23 mouse cellular contexts compared by ENCODE assay signal in genomic region chr13:56354630-56355029, GRCm38 (mm10). TPM values are rescaled to one million over a fixed set of nuclear protein-coding genes. Genes with fewer than 3 reads are reported as not detected.
DNase-seq lines count a peak whose midpoint lies in the region; ATAC-seq and TF ChIP-seq lines count a peak whose summit lies in the region.
"Had no signal": no experiment of that assay in that cellular context is flagged by ENCODE, and none has a peak within 500 bp of the region (broad histone marks: within the 10 kb centered on the region; RNA-seq: fewer than 3 reads in every experiment).

No protein-coding gene starts in this region.

- no peak for TF ChIP-seq POLR2A in liver, adult 2 months (IDR thresholded peaks at IDR 0.05; ENCODE audit: extremely low read depth, insufficient read depth, low read length)

- peak; percentile 85 for DNase-seq in liver, adult 2 months (ENCODE audit: extremely low read depth, low read depth, low spot score)
- DNase-seq in liver: no peak
- no peak for DNase-seq in liver, postnatal 0 days
- DNase-seq in liver, embryonic 11.5 days (ENCODE audit: low spot score): no peak
- DNase-seq: adrenal gland, adult 2 months; adrenal gland, adult 8-10 months; adrenal gland, postnatal 10 days; adrenal gland, postnatal 14 days; adrenal gland, postnatal 25 days; B cell, adult 2 months; cerebellum, adult 11 months; cerebellum, adult 11-12 months; cerebellum, adult 18-20 months had no signal

- H3K4me1 ChIP-seq in liver, adult 2 months (ENCODE audit: control insufficient read depth, insufficient read depth, low read length): peaks cover 15% of the 10 kb centered on the region
- H3K4me1 ChIP-seq in liver, embryonic 12.5 days: peaks cover 17% of the 10 kb centered on the region; the same call in 1 of the 2 replicates
- H3K4me1 ChIP-seq in liver, embryonic 16.5 days (ENCODE audit: control insufficient read depth, low read depth, low read length): no peaks in the 10 kb centered on the region; the same call in 1 of the 2 replicates
- H3K4me1 ChIP-seq in liver, postnatal 0 days (ENCODE audit: insufficient read depth): peaks cover 15% of the 10 kb centered on the region
- no peaks in the 10 kb centered on the region for H3K4me1 ChIP-seq in liver, embryonic 11.5 days (replicated peaks; ENCODE audit: control insufficient read depth, insufficient read depth, low read length)
- peaks cover 24% of the 10 kb centered on the region for H3K4me1 ChIP-seq in brown adipose tissue, adult 24 weeks (ENCODE audit: control insufficient read depth, insufficient read depth, insufficient read length, low read length)
- peaks cover 9% of the 10 kb centered on the region; the same call in 1 of the 2 replicates for H3K4me1 ChIP-seq in kidney, embryonic 15.5 days

- no peak for TF ChIP-seq EP300 in liver, postnatal 0 days (IDR thresholded peaks at IDR 0.05; ENCODE audit: low read depth)

- H3K36me3 ChIP-seq in liver, adult 2 months (ENCODE audit: control insufficient read depth, insufficient read depth, low read length): no peaks in the 10 kb centered on the region
- H3K36me3 ChIP-seq in liver, embryonic 12.5 days: no peaks in the 10 kb centered on the region
- no peaks in the 10 kb centered on the region for H3K36me3 ChIP-seq in liver, embryonic 16.5 days (ENCODE audit: control insufficient read depth, insufficient read depth)
- H3K36me3 ChIP-seq in liver, postnatal 0 days (replicated peaks; ENCODE audit: insufficient read depth, low read length): no peaks in the 10 kb centered on the region
- H3K36me3 ChIP-seq in liver, embryonic 11.5 days (ENCODE audit: control insufficient read depth, insufficient read depth, low read length): no peaks in the 10 kb centered on the region
- no peaks in the 10 kb centered on the region for H3K36me3 ChIP-seq in kidney, embryonic 15.5 days
- H3K36me3 ChIP-seq: G1E had no signal

- H3K79me2 ChIP-seq in liver, adult 2 months (ENCODE audit: control insufficient read depth, insufficient read depth, low read length): no peaks in the 10 kb centered on the region

- H3K4me3 ChIP-seq in liver, adult 2 months (ENCODE audit: insufficient read depth, low read depth, low read length): no peak overlapping the region
- H3K4me3 ChIP-seq in liver, embryonic 12.5 days: no peak overlapping the region
- H3K4me3 ChIP-seq in liver, embryonic 16.5 days (ENCODE audit: low read depth, low read length): no peak overlapping the region
- H3K4me3 ChIP-seq in liver, postnatal 0 days (ENCODE audit: low read depth, low read length): no peak overlapping the region
- H3K4me3 ChIP-seq in liver, embryonic 11.5 days (ENCODE audit: low read depth, low read length): no peak overlapping the region
- no peak overlapping the region for H3K4me3 ChIP-seq in brown adipose tissue, adult 24 weeks (ENCODE audit: insufficient read depth, low read depth, low read length)
- H3K4me3 ChIP-seq in kidney, embryonic 15.5 days (replicated peaks): no peak overlapping the region

- no peaks in the 10 kb centered on the region for H3K27me3 ChIP-seq in liver, adult 2 months (ENCODE audit: control insufficient read depth, insufficient read depth, low read length)
- H3K27me3 ChIP-seq in liver, embryonic 12.5 days (replicated peaks): no peaks in the 10 kb centered on the region
- no peaks in the 10 kb centered on the region for H3K27me3 ChIP-seq in liver, embryonic 16.5 days (ENCODE audit: control insufficient read depth, insufficient read depth, low read depth, low read length)
- H3K27me3 ChIP-seq in liver, postnatal 0 days (ENCODE audit: insufficient read depth, low read length): no peaks in the 10 kb centered on the region
- no peaks in the 10 kb centered on the region for H3K27me3 ChIP-seq in liver, embryonic 11.5 days (replicated peaks; ENCODE audit: control insufficient read depth, insufficient read depth, low read length)
- H3K27me3 ChIP-seq in kidney, embryonic 15.5 days: 0 out of 2 replicates have a peak, but pooled peaks cover 3% of the 10 kb centered on the region
- H3K27me3 ChIP-seq: Patski had no signal

- ATAC-seq in liver, embryonic 12.5 days: no peak
- peak; percentile 68 for ATAC-seq in liver, embryonic 16.5 days (ENCODE audit: low read depth)
- peak; percentile 79 for ATAC-seq in liver, postnatal 0 days
- no peak for ATAC-seq in liver, embryonic 11.5 days (replicated peaks; ENCODE audit: low FRiP score)
- ATAC-seq in kidney, embryonic 15.5 days (replicated peaks; ENCODE audit: low FRiP score): no peak
- ATAC-seq: activated CD4-positive, CD25-positive, alpha-beta regulatory T cell, adult 4 months; CD4-positive, CD25-positive, alpha-beta regulatory T cell, adult 4 months; Patski had no signal

- H3K27ac ChIP-seq in liver, adult 2 months (replicated peaks; ENCODE audit: insufficient read depth, low read depth, low read length): peak overlapping the region; percentile 59
- H3K27ac ChIP-seq in liver, embryonic 12.5 days: no peak overlapping the region
- H3K27ac ChIP-seq in liver, embryonic 16.5 days (ENCODE audit: low read length): no peak overlapping the region
- peak overlapping the region; percentile 70 for H3K27ac ChIP-seq in liver, postnatal 0 days (ENCODE audit: low read depth)
- H3K27ac ChIP-seq in liver, embryonic 11.5 days (ENCODE audit: low read depth, low read length): no peak overlapping the region
- peak overlapping the region; percentile 91 for H3K27ac ChIP-seq in brown adipose tissue, adult 24 weeks (replicated peaks; ENCODE audit: low read depth, low read length)
- no peak overlapping the region for H3K27ac ChIP-seq in kidney, embryonic 15.5 days

- 20% methylated on average over 1 of the region's 1 CpGs for WGBS in liver, adult 2 months
- whole genome bisulfite sequencing in liver, embryonic 12.5 days (ENCODE audit: insufficient replicate concordance): 75% methylated on average over 1 of the region's 1 CpGs
- 49% methylated on average over 1 of the region's 1 CpGs for WGBS in liver, embryonic 16.5 days (ENCODE audit: insufficient replicate concordance)
- WGBS in liver, postnatal 0 days (ENCODE audit: insufficient replicate concordance): 46% methylated on average over 1 of the region's 1 CpGs
- 68% methylated on average over 1 of the region's 1 CpGs for WGBS in liver, embryonic 11.5 days
- WGBS in kidney, embryonic 15.5 days: 91% methylated on average over 1 of the region's 1 CpGs

- H3K9ac ChIP-seq in liver, adult 2 months (ENCODE audit: low read depth, low read length): no peak overlapping the region
- H3K9ac ChIP-seq in liver, embryonic 12.5 days: no peak overlapping the region
- H3K9ac ChIP-seq in liver, embryonic 16.5 days (ENCODE audit: low read depth, low read length): no peak overlapping the region
- H3K9ac ChIP-seq in liver, postnatal 0 days (replicated peaks): no peak overlapping the region
- H3K9ac ChIP-seq in liver, embryonic 11.5 days (ENCODE audit: low read depth, low read length): no peak overlapping the region
- H3K9ac ChIP-seq in kidney, embryonic 15.5 days: no peak overlapping the region

- TF ChIP-seq CTCF in liver, adult 2 months (IDR thresholded peaks at IDR 0.05; ENCODE audit: low read depth, low read length): no peak
- TF ChIP-seq CTCF in liver, postnatal 0 days (IDR thresholded peaks at IDR 0.05; ENCODE audit: low read depth): no peak

- H3K4me2 ChIP-seq in liver, embryonic 12.5 days: no peak overlapping the region
- no peak overlapping the region for H3K4me2 ChIP-seq in liver, embryonic 16.5 days (ENCODE audit: low read depth, low read length)
- H3K4me2 ChIP-seq in liver, postnatal 0 days (ENCODE audit: low read depth, low read length): no peak overlapping the region
- no peak overlapping the region for H3K4me2 ChIP-seq in liver, embryonic 11.5 days
- no peak overlapping the region for H3K4me2 ChIP-seq in kidney, embryonic 15.5 days

- H3K9me3 ChIP-seq in liver, embryonic 12.5 days (replicated peaks): no peaks in the 10 kb centered on the region
- no peaks in the 10 kb centered on the region for H3K9me3 ChIP-seq in liver, embryonic 16.5 days (replicated peaks; ENCODE audit: control insufficient read depth, low read length)
- H3K9me3 ChIP-seq in liver, postnatal 0 days (ENCODE audit: low read length): no peaks in the 10 kb centered on the region
- H3K9me3 ChIP-seq in liver, embryonic 11.5 days (ENCODE audit: control insufficient read depth, low read length): no peaks in the 10 kb centered on the region
- no peaks in the 10 kb centered on the region for H3K9me3 ChIP-seq in kidney, embryonic 15.5 days (replicated peaks)

RNA-seq across cellular contexts. Expression of gene Cxcl14, which starts 58.3 kb away (rescaled TPM):
- total RNA-seq in liver, adult 2 months (2014; rRNA removed): 0.20 and 0.46 TPM in 2 replicates
- polyA plus RNA-seq in liver, adult 2 months (2012; rRNA removed): 2.2 and 2.6 TPM in 2 replicates
- polyA plus RNA-seq in liver, embryonic 12.5 days (2016; fragmentation: Nextera tagmentation; extraction: Ambion mirVana): 0.41 and 1.6 TPM in 2 replicates
- polyA plus RNA-seq in liver, embryonic 16.5 days (2015; fragmentation: Nextera tagmentation; extraction: Ambion mirVana): 0.06 TPM in 1 of 2 replicates, not detected in the other
- 0.06 and 0.12 TPM in 2 replicates for polyA plus RNA-seq in liver, postnatal 0 days (2015; fragmentation: Nextera tagmentation; extraction: Ambion mirVana)
- polyA plus RNA-seq in liver, embryonic 11.5 days (2014; fragmentation: Nextera tagmentation; extraction: Ambion mirVana): 3.0 and 5.9 TPM in 2 replicates
- polyA plus RNA-seq in brown adipose tissue, adult 24 weeks (2012; ENCODE audit: insufficient read depth, insufficient read length, missing spikeins): 31.2 and 35.7 TPM in 2 replicates
- polyA plus RNA-seq in kidney, embryonic 15.5 days (2015; fragmentation: Nextera tagmentation; extraction: Ambion mirVana): 23.8 and 25.3 TPM in 2 replicates
- total RNA-seq: CH12.LX, G1E, MEL had no signal
- polyA plus RNA-seq: activated CD4-positive, CD25-positive, alpha-beta regulatory T cell, adult 4 months; CD4-positive, CD25-positive, alpha-beta regulatory T cell, adult 4 months; G1E had no signal

Comparison
In these comparisons a context has a peak if more than half of its experiments do, and no peak if none do; other contexts are left out.
1. H3K27ac ChIP-seq: peak in liver, adult 2 months (single experiment), liver, postnatal 0 days (single experiment) and brown adipose tissue, adult 24 weeks (single experiment); none in liver, embryonic 12.5 days (single experiment), liver, embryonic 16.5 days (single experiment), liver, embryonic 11.5 days (single experiment) and kidney, embryonic 15.5 days (single experiment).
2. ATAC-seq: peak in liver, embryonic 16.5 days (single experiment) and liver, postnatal 0 days (single experiment); none in liver, embryonic 12.5 days (single experiment), liver, embryonic 11.5 days (single experiment) and kidney, embryonic 15.5 days (single experiment).